Mouse (Mus musculus) bone marrow macrophage, adult 2 months (primary cell): Measurements from ENCODE around the gene Noxred1. TPM values are rescaled to one million over a fixed set of nuclear protein-coding genes. Genes with fewer than 3 reads are reported as not detected.
"Not testable (repeated sequence)": the region's sequence is repeated elsewhere in the genome, so short reads cannot be mapped to it uniquely, and the experiment has no call there.

Experiments used
- H3K27ac ChIP-seq: 2 replicates; pipeline ENCODE4 v1.5.1; 2012; ENCODE audit warnings: low read depth, low read length; ENCODE audit not compliant: insufficient read depth
- H3K4me1 ChIP-seq: 2 replicates; pipeline ENCODE4 v1.6.1; 2012; ENCODE audit warnings: low read length; ENCODE audit not compliant: control insufficient read depth, insufficient read depth
- H3K4me3 ChIP-seq: 2 replicates; pipeline ENCODE4 v1.5.1; 2012; ENCODE audit warnings: mild to moderate bottlenecking, low read length, moderate library complexity; ENCODE audit not compliant: insufficient read depth
- CTCF ChIP-seq: IDR thresholded peaks from 2 replicates; pipeline ENCODE4 v1.5.1; 2012; ENCODE audit warnings: low read depth, mild to moderate bottlenecking, low read length, moderate library complexity
- POLR2A ChIP-seq: IDR thresholded peaks from 2 replicates; pipeline ENCODE4 v1.6.1; 2012; ENCODE audit warnings: mild to moderate bottlenecking, low read depth, low read length, borderline replicate concordance
- polyA plus RNA-seq: library from polyadenylated mRNA; stranded (reverse); fragments of >200 nt; gene quantifications from 2 replicates; pipeline ENCODE4 v1.2.4, GENCODE M21; 2012; ENCODE audit not compliant: missing spikeins, insufficient read depth, insufficient read length

The Noxred1 gene
- polyA plus RNA-seq, 1 experiment = 1.0 TPM

DNA sequence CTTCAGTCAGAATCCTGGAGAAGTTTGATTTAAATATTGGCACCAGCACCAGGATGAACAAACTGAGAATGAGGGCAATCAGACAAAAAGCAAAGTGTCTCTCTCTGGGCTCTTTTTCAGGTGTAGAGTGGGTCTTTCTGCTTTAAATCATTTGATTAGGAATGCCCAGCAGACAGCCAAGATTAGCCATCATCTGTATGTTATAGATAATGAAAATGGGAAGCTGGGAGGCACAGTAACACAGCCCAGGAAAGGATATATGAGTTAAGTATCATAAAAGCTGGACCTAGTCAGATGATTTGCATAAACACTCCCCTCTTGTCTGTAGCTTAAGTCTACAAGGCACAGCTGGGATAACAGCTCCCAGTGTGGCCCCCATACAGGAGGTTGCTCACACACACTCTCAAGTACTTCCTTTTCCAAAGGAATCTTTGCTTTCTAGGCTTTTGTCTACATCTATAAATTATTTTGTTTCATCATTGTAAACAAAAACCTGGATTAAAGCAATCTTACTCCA, 8.1 kb downstream of the Noxred1 start:
- Histone ChIP-seq H3K4me3 (no peak overlapping the region), H3K4me1 (peaks cover 12% of the 10 kb centered on the region), H3K27ac (no peak overlapping the region)
- no peak for TF ChIP-seq POLR2A
- TF ChIP-seq CTCF = no peak

DNA sequence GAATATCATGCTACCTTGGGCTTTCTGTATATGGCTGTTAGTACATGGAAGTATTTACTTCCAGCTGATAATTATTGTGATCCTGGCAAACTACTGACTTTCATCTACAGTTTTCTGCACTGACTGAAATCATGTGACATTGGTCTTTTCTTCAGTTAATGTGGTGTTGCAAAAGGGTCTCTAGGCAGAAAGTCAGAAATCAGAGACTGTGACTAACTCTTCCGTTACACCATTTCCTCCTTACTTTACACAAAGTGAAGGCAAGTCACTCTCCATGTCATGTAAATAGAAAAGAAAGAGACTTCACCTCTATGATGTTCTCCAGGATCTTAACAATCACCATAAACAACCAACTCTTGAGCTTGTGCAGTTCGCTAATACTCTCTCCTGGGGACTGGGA, 8.9 kb downstream of the Noxred1 start:
- H3K4me1 ChIP-seq = peaks cover 12% of the 10 kb centered on the region
- no peak for TF ChIP-seq CTCF

GRCm38 (mm10) chr12:87226801-87227200, 11.7 kb downstream of the Noxred1 start:
- no peak overlapping the region for H3K4me3 ChIP-seq
- no peak overlapping the region for H3K27ac ChIP-seq
- TF ChIP-seq POLR2A = no peak
- no peak for TF ChIP-seq CTCF
- H3K4me1 ChIP-seq = peaks cover 19% of the 10 kb centered on the region

More for the DNA sequence above, 8.9 kb downstream of the Noxred1 start:
- Histone ChIP-seq H3K27ac (peak overlapping the region; percentile 24; the same call in 1 of the 2 replicates), H3K4me3 (no peak overlapping the region)

- TF ChIP-seq CTCF (no peak), POLR2A (no peak)
- Histone ChIP-seq H3K4me1 (peaks cover 15% of the 10 kb centered on the region), H3K4me3 (no peak overlapping the region), H3K27ac (no peak overlapping the region)
Observed at GRCm38 (mm10) chr12:87224950-87225349, 13.6 kb downstream of the Noxred1 start.

DNA sequence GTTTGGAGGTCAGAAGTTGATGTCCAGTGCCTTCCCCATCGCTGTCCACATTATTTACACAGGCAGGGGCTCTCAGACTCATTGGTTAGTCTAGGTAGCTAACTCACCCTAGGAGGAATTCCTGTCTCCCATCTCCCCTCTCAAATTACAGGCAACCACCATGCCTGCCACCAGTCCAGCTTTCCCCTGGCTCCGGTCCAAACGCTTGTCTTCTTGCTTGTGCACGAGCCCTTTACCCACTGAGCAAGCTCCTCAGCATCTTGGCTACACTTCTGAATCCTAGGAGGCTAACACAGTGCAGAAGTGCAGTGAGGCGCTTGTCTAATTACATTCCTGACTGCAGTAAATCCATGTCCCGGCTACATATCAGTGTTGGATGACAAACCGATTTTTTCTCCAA, 19.2 kb downstream of the Noxred1 start:
- Histone ChIP-seq H3K27ac (no peak overlapping the region), H3K4me3 (no peak overlapping the region), H3K4me1 (peaks cover 19% of the 10 kb centered on the region)
- no peak for TF ChIP-seq POLR2A
- no peak for TF ChIP-seq CTCF

- TF ChIP-seq POLR2A (no peak), CTCF (no peak)
- H3K4me3 ChIP-seq = no peak overlapping the region
- peaks cover 13% of the 10 kb centered on the region for H3K4me1 ChIP-seq
- H3K27ac ChIP-seq = no peak overlapping the region
Observed at GRCm38 (mm10) chr12:87217596-87217995, 20.9 kb downstream of the Noxred1 start.

- Histone ChIP-seq H3K4me3 (no peak overlapping the region), H3K27ac (no peak overlapping the region), H3K4me1 (peaks cover 13% of the 10 kb centered on the region)
- TF ChIP-seq CTCF (no peak), POLR2A (no peak)
Observed at GRCm38 (mm10) chr12:87216053-87216452, 22.5 kb downstream of the Noxred1 start.

DNA sequence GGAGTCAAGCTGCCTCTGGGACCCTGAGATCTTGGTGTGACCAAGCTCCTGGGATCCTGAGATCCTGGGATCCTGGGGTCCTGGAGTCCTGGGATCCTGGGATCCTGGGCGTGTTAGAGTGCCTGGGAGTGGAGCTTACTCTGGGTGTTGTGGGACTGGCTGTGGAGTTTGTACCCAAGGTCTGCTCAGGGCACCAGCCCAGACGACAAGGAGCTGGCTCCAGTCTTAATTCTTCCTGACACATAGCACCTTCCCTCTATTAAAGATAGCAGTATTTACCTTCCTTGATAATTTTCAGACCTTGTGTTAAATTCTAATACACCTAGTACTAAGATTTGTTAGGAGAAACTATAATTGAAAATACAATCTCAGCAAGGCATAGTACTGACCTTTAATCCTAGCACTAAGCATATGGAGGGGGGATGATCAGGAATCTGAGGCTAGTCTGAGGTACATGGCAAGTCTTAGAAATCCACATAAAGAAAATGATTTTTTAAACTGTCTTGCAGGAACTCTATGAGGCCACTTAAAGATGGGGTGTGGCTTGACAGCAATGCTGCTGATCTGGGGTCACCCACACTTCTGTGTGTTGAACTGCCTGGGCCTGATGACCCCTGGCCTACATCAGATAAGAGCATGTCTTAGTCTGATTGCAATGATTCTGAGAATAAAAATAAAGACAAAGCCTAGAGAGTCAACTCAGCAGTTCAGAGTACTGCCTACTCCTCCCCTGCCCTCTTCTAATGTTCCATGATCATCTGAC, 25.5 kb downstream of the Noxred1 start:
- Histone ChIP-seq H3K4me1 (peaks cover 10% of the 10 kb centered on the region), H3K4me3 (no peak overlapping the region), H3K27ac (no peak overlapping the region)
- TF ChIP-seq CTCF (no peak), POLR2A (no peak)

GRCm38 (mm10) chr12:87205789-87206188, 32.7 kb downstream of the Noxred1 start:
- not testable (repeated sequence) for H3K4me3 ChIP-seq, H3K27ac ChIP-seq, H3K4me1 ChIP-seq

- TF ChIP-seq CTCF (no peak), POLR2A (no peak)
- peaks cover 15% of the 10 kb centered on the region for H3K4me1 ChIP-seq
- no peak overlapping the region for H3K4me3 ChIP-seq
- no peak overlapping the region for H3K27ac ChIP-seq
Observed at GRCm38 (mm10) chr12:87201694-87202093, 36.8 kb downstream of the Noxred1 start.
